Mouse (Mus musculus) splenic B cell, adult 2 months (primary cell): Measurements from ENCODE around the gene Dguok.

Experiments used
- DNase-seq: peaks from one replicate; pipeline ENCODE4 v3.0.0-alpha.2; 2011; ENCODE audit warnings: low read depth, low spot score
- H3K27me3 ChIP-seq: 2 replicates; pipeline ENCODE4 v1.6.1; 2012; ENCODE audit warnings: mild to moderate bottlenecking, low read length, moderate library complexity, mixed read lengths; ENCODE audit not compliant: control insufficient read depth, poor library complexity, insufficient read depth, severe bottlenecking
- H3K36me3 ChIP-seq: 2 replicates; pipeline ENCODE4 v1.6.1; 2012; ENCODE audit warnings: mild to moderate bottlenecking, low read length, moderate library complexity, mixed read lengths; ENCODE audit not compliant: control insufficient read depth, poor library complexity, insufficient read depth, severe bottlenecking

The Dguok gene

GRCm38 (mm10) chr6:83455328-83456130, 51.2 kb downstream of the Dguok start:
- H3K36me3 ChIP-seq, result peaks cover 6% of the 10 kb centered on the region; the same call in 1 of the 2 replicates
- DNase-seq, result peak; percentile 49
- no peaks in the 10 kb centered on the region for H3K27me3 ChIP-seq

GRCm38 (mm10) chr6:83453706-83454105, 53.1 kb downstream of the Dguok start:
- no peak for DNase-seq
- Histone ChIP-seq H3K27me3 (no peaks in the 10 kb centered on the region), H3K36me3 (peaks cover 6% of the 10 kb centered on the region)

GRCm38 (mm10) chr6:83450451-83451303, 56.1 kb downstream of the Dguok start:
- Histone ChIP-seq H3K36me3 (peaks cover 8% of the 10 kb centered on the region), H3K27me3 (no peaks in the 10 kb centered on the region)
- peak; percentile 18 for DNase-seq

- DNase-seq, result no peak
- H3K36me3 ChIP-seq, result peaks cover 6% of the 10 kb centered on the region
These were observed 57.3 kb downstream of the Dguok start for GRCm38 (mm10) chr6:83449440-83449839.

GRCm38 (mm10) chr6:83448911-83449310, 57.9 kb downstream of the Dguok start:
- no peak for DNase-seq
- H3K36me3 ChIP-seq, result peaks cover 4% of the 10 kb centered on the region; the same call in 1 of the 2 replicates
- no peaks in the 10 kb centered on the region for H3K27me3 ChIP-seq

More at GRCm38 (mm10) chr6:83449440-83449839, 57.3 kb downstream of the Dguok start:
- H3K27me3 ChIP-seq, result no peaks in the 10 kb centered on the region

- DNase-seq, result no peak
- Histone ChIP-seq H3K27me3 (no peaks in the 10 kb centered on the region), H3K36me3 (peaks cover 2% of the 10 kb centered on the region; the same call in 1 of the 2 replicates)
These were observed 59.7 kb downstream of the Dguok start for GRCm38 (mm10) chr6:83447031-83447430.

- DNase-seq, result no peak
- no peaks in the 10 kb centered on the region for H3K27me3 ChIP-seq
These were observed 61.0 kb downstream of the Dguok start for GRCm38 (mm10) chr6:83445796-83446195.

GRCm38 (mm10) chr6:83443441-83444340, 63.1 kb downstream of the Dguok start:
- DNase-seq, result no peak
- Histone ChIP-seq H3K27me3 (no peaks in the 10 kb centered on the region), H3K36me3 (peaks cover 4% of the 10 kb centered on the region)

More at GRCm38 (mm10) chr6:83445796-83446195, 61.0 kb downstream of the Dguok start:
- peaks cover 2% of the 10 kb centered on the region; the same call in 1 of the 2 replicates for H3K36me3 ChIP-seq

GRCm38 (mm10) chr6:83442639-83443038, 64.1 kb downstream of the Dguok start:
- Histone ChIP-seq H3K27me3 (no peaks in the 10 kb centered on the region), H3K36me3 (peaks cover 4% of the 10 kb centered on the region)
- DNase-seq, result no peak

- no peaks in the 10 kb centered on the region for H3K27me3 ChIP-seq
- DNase-seq, result peak; percentile 55
- peaks cover 4% of the 10 kb centered on the region for H3K36me3 ChIP-seq
These were observed 65.3 kb downstream of the Dguok start for GRCm38 (mm10) chr6:83441259-83442061.

GRCm38 (mm10) chr6:83440510-83441258, 66.1 kb downstream of the Dguok start:
- Histone ChIP-seq H3K36me3 (peaks cover 3% of the 10 kb centered on the region; the same call in 1 of the 2 replicates), H3K27me3 (no peaks in the 10 kb centered on the region)
- DNase-seq, result no peak

- no peaks in the 10 kb centered on the region for H3K27me3 ChIP-seq
- no peak for DNase-seq
- peaks cover 3% of the 10 kb centered on the region; the same call in 1 of the 2 replicates for H3K36me3 ChIP-seq
These were observed 66.6 kb downstream of the Dguok start for GRCm38 (mm10) chr6:83440197-83440509.

- Histone ChIP-seq H3K36me3 (peaks cover 3% of the 10 kb centered on the region; the same call in 1 of the 2 replicates), H3K27me3 (no peaks in the 10 kb centered on the region)
- no peak for DNase-seq
These were observed 67.0 kb downstream of the Dguok start for GRCm38 (mm10) chr6:83439781-83440180.
